Mouse (Mus musculus) midbrain, embryonic 14.5 days (tissue): ENCODE data around the gene Hnrnpf. TPM values are rescaled to one million over a fixed set of nuclear protein-coding genes. Genes with fewer than 3 reads are reported as not detected.
A peak's percentile ranks its signal among the peaks of the same experiment; 100 is the strongest.
"Not testable (repeated sequence)": the region's sequence is repeated elsewhere in the genome, so short reads cannot be mapped to it uniquely, and the experiment has no call there.

Source experiments
- ATAC-seq: fragments of 200-750 bp; cut with Nextera tagmentation; 2 replicates; pipeline ENCODE4 v1.8.0; 2017; ENCODE audit warnings: moderate number of reproducible peaks, moderate library complexity; ENCODE audit not compliant: low FRiP score, low TSS enrichment
- DNase-seq: peaks from one replicate; pipeline ENCODE4 v3.0.0-alpha.2; 2015
- H3K27ac ChIP-seq: fragments of 300-500 bp; sonication (generic); replicated peaks from 2 replicates; pipeline ENCODE4 v1.5.1; 2014; ENCODE audit warnings: mild to moderate bottlenecking, low read depth, low read length, moderate library complexity
- H3K27me3 ChIP-seq: fragments of 300-500 bp; sonication (generic); 2 replicates; pipeline ENCODE4 v1.6.1; 2014; ENCODE audit warnings: low read length, control low read depth, mixed read lengths; ENCODE audit not compliant: control insufficient read depth, insufficient read depth
- H3K36me3 ChIP-seq: fragments of 300-500 bp; sonication (generic); 2 replicates; pipeline ENCODE4 v1.6.1; 2014; ENCODE audit warnings: low read length, control low read depth; ENCODE audit not compliant: control insufficient read depth, insufficient read depth
- H3K4me1 ChIP-seq: fragments of 300-500 bp; sonication (generic); 2 replicates; pipeline ENCODE4 v1.6.1; 2014; ENCODE audit warnings: mild to moderate bottlenecking, antibody characterized with exemption, low read length, control low read depth; ENCODE audit not compliant: control insufficient read depth, insufficient read depth
- H3K4me2 ChIP-seq: fragments of 300-500 bp; sonication (generic); 2 replicates; pipeline ENCODE4 v1.6.1; 2014; ENCODE audit warnings: mild to moderate bottlenecking, low read length, moderate library complexity
- H3K4me3 ChIP-seq: fragments of 300-500 bp; sonication (generic); replicated peaks from 2 replicates; pipeline ENCODE4 v1.5.1; 2014; ENCODE audit warnings: low read depth, low read length
- H3K9ac ChIP-seq: fragments of 300-500 bp; sonication (generic); replicated peaks from 2 replicates; pipeline ENCODE4 v1.6.1; 2014; ENCODE audit warnings: mild to moderate bottlenecking, low read length, moderate library complexity
- H3K9me3 ChIP-seq: fragments of 300-500 bp; sonication (generic); 2 replicates; pipeline ENCODE4 v1.6.1; 2016; ENCODE audit warnings: low read length, control low read depth, mixed read lengths; ENCODE audit not compliant: control insufficient read depth
- WGBS: fragments of 180-500 bp; shearing (Covaris S2); extraction: QIAGEN DNeasy Blood & Tissue Kit; methylation state at CpG from one replicate; pipeline ENCODE4 v1.1.7; 2014; 5-methylcytosine and 5-hydroxymethylcytosine counted together
- polyA plus RNA-seq: library from polyadenylated mRNA; unstranded; fragments of >200 nt; fragmentation: Nextera tagmentation; extraction: Ambion mirVana; gene quantifications from 2 replicates; pipeline ENCODE4 v1.2.1, GENCODE M21; 2014

Hnrnpf gene
- polyA plus RNA-seq, 1 experiment from 2014 or later: 312 TPM

- Histone ChIP-seq H3K36me3 (peaks cover 15% of the 10 kb centered on the region; the same call in 1 of the 2 replicates), H3K4me1 (no peaks in the 10 kb centered on the region), H3K9me3 (no peaks in the 10 kb centered on the region), H3K27me3 (no peaks in the 10 kb centered on the region), H3K4me2 (no peak overlapping the region), H3K9ac (no peak overlapping the region), H3K27ac (no peak overlapping the region), H3K4me3 (no peak overlapping the region)
- DNase-seq (no peak), ATAC-seq (no peak)
- 82% methylated on average over 14 of the region's 14 CpGs for WGBS
Observed at GRCm38 (mm10) chr6:117871034-117871433, 29.1 kb upstream of the Hnrnpf start.

DNA sequence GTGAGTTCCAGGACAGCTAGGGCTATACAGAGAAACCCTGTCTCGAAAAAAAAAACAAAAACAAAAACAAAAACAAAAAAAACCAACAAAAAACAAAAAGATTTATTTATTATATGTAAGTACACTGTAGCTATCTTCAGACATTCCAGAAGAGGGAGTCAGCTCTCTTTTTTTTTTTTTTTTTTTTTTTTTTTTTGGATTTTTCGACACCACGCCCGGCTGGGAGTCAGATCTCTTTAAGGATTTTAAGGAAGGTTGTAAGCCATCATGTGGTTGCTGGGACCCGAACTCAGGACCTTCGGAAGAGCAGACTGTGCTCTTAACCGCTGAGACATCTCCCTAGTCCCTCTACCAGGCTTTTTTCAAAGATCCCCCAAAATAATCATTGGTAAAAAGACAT is 26.7 kb upstream of the Hnrnpf start:
- H3K4me3 ChIP-seq, H3K9ac ChIP-seq, H3K27ac ChIP-seq, ATAC-seq, H3K4me1 ChIP-seq, H3K4me2 ChIP-seq, H3K27me3 ChIP-seq, DNase-seq, H3K9me3 ChIP-seq: not testable (repeated sequence)
- 93% methylated on average over 7 of the region's 7 CpGs for WGBS
- H3K36me3 ChIP-seq: peaks cover 15% of the 10 kb centered on the region; the same call in 1 of the 2 replicates

- WGBS: 85% methylated on average over 3 of the region's 3 CpGs
- Histone ChIP-seq H3K4me1 (peaks cover 3% of the 10 kb centered on the region; the same call in 1 of the 2 replicates), H3K27me3 (no peaks in the 10 kb centered on the region), H3K9me3 (no peaks in the 10 kb centered on the region), H3K9ac (no peak overlapping the region), H3K4me2 (no peak overlapping the region), H3K4me3 (no peak overlapping the region), H3K27ac (no peak overlapping the region), H3K36me3 (peaks cover 15% of the 10 kb centered on the region; the same call in 1 of the 2 replicates)
- DNase-seq (no peak), ATAC-seq (no peak)
Observed at GRCm38 (mm10) chr6:117874621-117875281, 25.4 kb upstream of the Hnrnpf start.

DNA sequence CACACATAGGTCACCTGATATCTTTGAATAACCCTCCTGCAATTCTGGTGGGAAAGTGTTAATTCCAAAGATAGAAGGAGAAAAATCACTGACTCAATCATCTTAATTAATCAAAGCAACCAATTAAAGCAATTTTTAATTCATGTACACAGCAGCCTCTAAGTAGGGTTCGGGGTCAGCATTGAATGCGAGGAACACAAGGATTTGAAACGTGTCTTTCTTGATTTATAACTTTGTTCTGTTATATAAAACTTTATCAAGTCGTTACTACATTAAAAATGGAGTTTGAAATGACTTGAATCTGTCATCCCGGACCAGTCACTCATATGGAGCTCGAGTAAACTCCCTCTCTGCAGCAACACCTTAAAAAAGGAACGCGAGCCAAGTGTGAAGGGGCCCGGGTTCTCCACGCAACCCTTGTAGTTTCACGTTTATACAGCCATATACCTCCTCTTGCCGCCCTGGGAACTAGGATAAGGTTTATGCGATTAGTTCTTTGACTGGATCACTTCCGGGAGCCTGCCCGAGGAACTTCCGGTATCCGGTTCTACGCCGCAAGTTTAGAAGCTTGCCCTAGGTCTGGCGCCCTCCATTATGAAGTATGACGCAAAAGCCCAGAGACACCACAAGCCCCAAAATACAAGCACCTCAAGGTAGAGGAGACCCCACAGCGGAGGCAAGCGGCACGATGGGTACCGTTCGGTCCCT is 21.3 kb upstream of the Hnrnpf start:
- peak; percentile 94 for DNase-seq
- H3K4me1 ChIP-seq: peaks cover 8% of the 10 kb centered on the region
- peak overlapping the region; percentile 62 for H3K9ac ChIP-seq
- H3K27ac ChIP-seq: peak overlapping the region; percentile 98
- H3K9me3 ChIP-seq: no peaks in the 10 kb centered on the region
- WGBS: 12% methylated on average over 26 of the region's 26 CpGs
- peak overlapping the region; percentile 53 for H3K4me3 ChIP-seq
- ATAC-seq: peak; percentile 90
- no peaks in the 10 kb centered on the region for H3K36me3 ChIP-seq
- no peaks in the 10 kb centered on the region for H3K27me3 ChIP-seq
- peak overlapping the region; percentile 74 for H3K4me2 ChIP-seq

DNA sequence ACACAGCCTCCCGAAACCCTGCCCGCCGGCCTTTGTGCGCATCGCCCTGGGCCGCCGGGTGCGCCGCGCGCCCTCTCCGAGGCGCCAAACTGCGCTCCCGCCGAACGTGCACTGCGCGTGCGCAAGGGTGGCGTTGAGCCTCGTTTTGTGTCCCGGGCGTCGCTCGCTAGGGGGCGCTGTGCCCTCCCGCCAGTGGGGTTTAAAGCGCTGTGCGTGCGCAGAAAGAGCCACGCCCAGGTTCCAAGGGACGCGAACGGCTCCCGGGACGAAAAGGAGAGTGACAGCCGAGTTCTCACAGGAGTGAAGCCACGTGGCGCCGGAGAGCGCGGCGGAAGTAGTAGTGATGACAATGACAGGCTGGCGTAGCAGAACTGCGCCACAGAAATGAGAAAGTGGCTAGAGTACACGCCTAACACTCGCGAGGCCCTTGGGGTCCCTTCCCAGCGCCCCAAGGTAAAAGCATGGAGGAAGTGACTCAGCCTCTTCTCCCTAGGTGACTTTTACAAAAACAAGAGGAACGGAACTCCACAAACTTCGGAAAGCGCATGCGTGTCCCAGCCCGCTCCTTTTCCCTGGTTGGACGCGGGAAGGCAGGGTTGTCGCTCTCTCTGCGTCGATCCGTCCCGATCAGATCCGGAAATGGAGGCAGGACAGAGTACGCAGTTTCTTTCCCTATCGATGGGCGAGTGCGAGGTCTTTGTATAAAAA is 20.6 kb upstream of the Hnrnpf start:
- Histone ChIP-seq H3K27ac (peak overlapping the region; percentile 98), H3K4me3 (peak overlapping the region; percentile 53), H3K36me3 (no peaks in the 10 kb centered on the region), H3K4me1 (peaks cover 8% of the 10 kb centered on the region), H3K9ac (peak overlapping the region; percentile 62), H3K4me2 (peak overlapping the region; percentile 74), H3K9me3 (no peaks in the 10 kb centered on the region), H3K27me3 (no peaks in the 10 kb centered on the region)
- DNase-seq (peak; percentile 100), ATAC-seq (peak; percentile 93)
- WGBS: under 1% methylated on average over 67 of the region's 67 CpGs

GRCm38 (mm10) chr6:117880394-117880838 is 19.7 kb upstream of the Hnrnpf start:
- Histone ChIP-seq H3K4me1 (peaks cover 8% of the 10 kb centered on the region), H3K4me3 (peak overlapping the region; percentile 53), H3K27me3 (no peaks in the 10 kb centered on the region), H3K9ac (peak overlapping the region; percentile 62), H3K27ac (no peak overlapping the region; the same call in 1 of the 2 replicates), H3K4me2 (peak overlapping the region; percentile 74), H3K36me3 (no peaks in the 10 kb centered on the region), H3K9me3 (no peaks in the 10 kb centered on the region)
- WGBS: 40% methylated on average over 3 of the region's 3 CpGs
- ATAC-seq (no peak), DNase-seq (no peak)

GRCm38 (mm10) chr6:117881229-117881628 is 18.9 kb upstream of the Hnrnpf start:
- Histone ChIP-seq H3K27me3 (no peaks in the 10 kb centered on the region), H3K4me2 (peak overlapping the region; percentile 74; the same call in 1 of the 2 replicates), H3K27ac (no peak overlapping the region), H3K9ac (no peak overlapping the region), H3K4me1 (peaks cover 8% of the 10 kb centered on the region), H3K9me3 (no peaks in the 10 kb centered on the region), H3K36me3 (no peaks in the 10 kb centered on the region), H3K4me3 (no peak overlapping the region)
- WGBS: 25% methylated on average over 7 of the region's 7 CpGs
- ATAC-seq (no peak), DNase-seq (no peak)

- Histone ChIP-seq H3K36me3 (no peaks in the 10 kb centered on the region), H3K27me3 (no peaks in the 10 kb centered on the region), H3K4me1 (peaks cover 8% of the 10 kb centered on the region), H3K4me3 (no peak overlapping the region), H3K9me3 (no peaks in the 10 kb centered on the region), H3K27ac (no peak overlapping the region), H3K9ac (no peak overlapping the region), H3K4me2 (no peak overlapping the region)
- WGBS: 86% methylated on average over 7 of the region's 7 CpGs
- no peak for DNase-seq
- no peak for ATAC-seq
Observed at GRCm38 (mm10) chr6:117881997-117882396, 18.1 kb upstream of the Hnrnpf start.
